Mouse (Mus musculus) liver, embryonic 16.5 days (tissue): ENCODE results near the gene Lrp1. TPM values are rescaled to one million over a fixed set of nuclear protein-coding genes. Genes with fewer than 3 reads are reported as not detected.

Experiments
- ATAC-seq: fragments of 200-750 bp; cut with Nextera tagmentation; 2 replicates; pipeline ENCODE4 v1.8.0; 2017; ENCODE audit warnings: low read depth, mild to moderate bottlenecking, moderate number of reproducible peaks, moderate library complexity
- H3K27ac ChIP-seq: fragments of 300-500 bp; sonication (generic); 2 replicates; pipeline ENCODE4 v1.5.1; 2014; ENCODE audit warnings: mild to moderate bottlenecking, low read length
- H3K27me3 ChIP-seq: fragments of 300-500 bp; sonication (generic); 2 replicates; pipeline ENCODE4 v1.6.1; 2014; ENCODE audit warnings: low read depth, low read length, mixed read lengths; ENCODE audit not compliant: control insufficient read depth, insufficient read depth
- H3K36me3 ChIP-seq: fragments of 300-500 bp; sonication (generic); 2 replicates; pipeline ENCODE4 v1.6.1; 2014; ENCODE audit warnings: mild to moderate bottlenecking; ENCODE audit not compliant: control insufficient read depth, insufficient read depth
- H3K4me1 ChIP-seq: fragments of 300-500 bp; sonication (generic); 2 replicates; pipeline ENCODE4 v1.6.1; 2014; ENCODE audit warnings: low read depth, low read length, mixed read lengths; ENCODE audit not compliant: control insufficient read depth
- H3K4me2 ChIP-seq: fragments of 300-500 bp; sonication (generic); 2 replicates; pipeline ENCODE4 v1.6.1; 2014; ENCODE audit warnings: low read depth, low read length, mixed read lengths
- H3K4me3 ChIP-seq: fragments of 300-500 bp; sonication (generic); 2 replicates; pipeline ENCODE4 v1.5.1; 2014; ENCODE audit warnings: low read depth, mild to moderate bottlenecking, low read length
- H3K9ac ChIP-seq: fragments of 300-500 bp; sonication (generic); 2 replicates; pipeline ENCODE4 v1.6.1; 2014; ENCODE audit warnings: low read depth, low read length
- H3K9me3 ChIP-seq: fragments of 300-500 bp; sonication (generic); replicated peaks from 2 replicates; pipeline ENCODE4 v1.6.1; 2016; ENCODE audit warnings: low read length; ENCODE audit not compliant: control insufficient read depth
- WGBS: fragments of 180-500 bp; shearing (Covaris S2); extraction: QIAGEN DNeasy Blood & Tissue Kit; methylation state at CpG from one replicate; pipeline ENCODE4 v1.1.7; 2014; ENCODE audit not compliant: insufficient replicate concordance; 5-methylcytosine and 5-hydroxymethylcytosine counted together
- polyA plus RNA-seq: library from polyadenylated mRNA; unstranded; fragments of >200 nt; fragmentation: Nextera tagmentation; extraction: Ambion mirVana; gene quantifications from 2 replicates; pipeline ENCODE4 v1.2.1, GENCODE M21; 2015

Lrp1 gene
- polyA plus RNA-seq, 1 experiment from 2014 or later = 36.3 TPM

- no peaks in the 10 kb centered on the region for H3K9me3 ChIP-seq
- H3K36me3 ChIP-seq = no peaks in the 10 kb centered on the region
- no peak overlapping the region for H3K27ac ChIP-seq
- WGBS = under 1% methylated on average over 26 of the region's 26 CpGs
- peak overlapping the region; percentile 30 for H3K4me3 ChIP-seq
- peaks cover 84% of the 10 kb centered on the region for H3K27me3 ChIP-seq
- peak; percentile 19; the same call in 1 of the 2 replicates for ATAC-seq
- no peak overlapping the region for H3K9ac ChIP-seq
- H3K4me2 ChIP-seq = peak overlapping the region; percentile 42
- peaks cover 11% of the 10 kb centered on the region for H3K4me1 ChIP-seq
Measured at GRCm38 (mm10) chr10:127526681-127527080, 94.3 kb downstream of the Lrp1 start.

- 1% methylated on average over 26 of the region's 26 CpGs for WGBS
- peaks cover 12% of the 10 kb centered on the region for H3K4me1 ChIP-seq
- ATAC-seq = no peak
- H3K9ac ChIP-seq = no peak overlapping the region
- no peaks in the 10 kb centered on the region for H3K9me3 ChIP-seq
- no peaks in the 10 kb centered on the region for H3K36me3 ChIP-seq
- no peak overlapping the region for H3K27ac ChIP-seq
- peaks cover 78% of the 10 kb centered on the region for H3K27me3 ChIP-seq
- peak overlapping the region; percentile 30 for H3K4me3 ChIP-seq
- H3K4me2 ChIP-seq = peak overlapping the region; percentile 42
Measured at GRCm38 (mm10) chr10:127526048-127526447, 94.9 kb downstream of the Lrp1 start.

GRCm38 (mm10) chr10:127524646-127525255, 96.2 kb downstream of the Lrp1 start:
- WGBS = 6% methylated on average over 23 of the region's 23 CpGs
- H3K4me1 ChIP-seq = peaks cover 25% of the 10 kb centered on the region

GRCm38 (mm10) chr10:127522088-127522581, 98.8 kb downstream of the Lrp1 start, which contains the start of gene Shmt2:
Shmt2 (minus strand) TSS chr10:127522444.
- peak within 1 kb of the TSS; percentile 90 for H3K27ac ChIP-seq
- peak within 1 kb of the TSS; percentile 79 for H3K9ac ChIP-seq
- peaks cover 39% of the 10 kb centered on the region for H3K27me3 ChIP-seq
- H3K4me3 ChIP-seq = peak within 1 kb of the TSS; percentile 72
- H3K4me1 ChIP-seq = peaks cover 31% of the 10 kb centered on the region
- ATAC-seq = peak; percentile 47
- no peaks in the 10 kb centered on the region for H3K9me3 ChIP-seq
- WGBS = under 1% methylated on average over 21 of the region's 21 CpGs
- H3K4me2 ChIP-seq = peak within 1 kb of the TSS; percentile 80
- peaks cover 36% of the 10 kb centered on the region for H3K36me3 ChIP-seq

More at GRCm38 (mm10) chr10:127524646-127525255, 96.2 kb downstream of the Lrp1 start:
- Histone ChIP-seq H3K27me3 (peaks cover 65% of the 10 kb centered on the region), H3K9ac (no peak overlapping the region), H3K4me2 (no peak overlapping the region), H3K9me3 (no peaks in the 10 kb centered on the region), H3K36me3 (peaks cover 10% of the 10 kb centered on the region), H3K4me3 (no peak overlapping the region), H3K27ac (no peak overlapping the region)
- ATAC-seq = no peak

GRCm38 (mm10) chr10:127521611-127522080, 99.3 kb downstream of the Lrp1 start:
- Histone ChIP-seq H3K4me1 (peaks cover 33% of the 10 kb centered on the region), H3K36me3 (peaks cover 36% of the 10 kb centered on the region), H3K9me3 (no peaks in the 10 kb centered on the region), H3K4me3 (peak overlapping the region; percentile 72), H3K27ac (peak overlapping the region; percentile 90), H3K9ac (peak overlapping the region; percentile 79), H3K27me3 (peaks cover 34% of the 10 kb centered on the region), H3K4me2 (peak overlapping the region; percentile 80)
- 2% methylated on average over 12 of the region's 12 CpGs for WGBS
- peak; percentile 65 for ATAC-seq

- peak overlapping the region; percentile 79 for H3K9ac ChIP-seq
- WGBS = 68% methylated on average over 20 of the region's 20 CpGs
- no peaks in the 10 kb centered on the region for H3K9me3 ChIP-seq
- H3K4me1 ChIP-seq = peaks cover 35% of the 10 kb centered on the region
- ATAC-seq = peak; percentile 17
- peak overlapping the region; percentile 90 for H3K27ac ChIP-seq
- peaks cover 26% of the 10 kb centered on the region for H3K27me3 ChIP-seq
- peak overlapping the region; percentile 80 for H3K4me2 ChIP-seq
- H3K4me3 ChIP-seq = peak overlapping the region; percentile 72
- H3K36me3 ChIP-seq = peaks cover 36% of the 10 kb centered on the region
Measured at GRCm38 (mm10) chr10:127520714-127521357, 100.1 kb downstream of the Lrp1 start.

GRCm38 (mm10) chr10:127519903-127520713, 100.8 kb downstream of the Lrp1 start:
- peaks cover 23% of the 10 kb centered on the region for H3K27me3 ChIP-seq
- H3K27ac ChIP-seq = peak overlapping the region; percentile 90
- peaks cover 36% of the 10 kb centered on the region for H3K36me3 ChIP-seq
- H3K9ac ChIP-seq = peak overlapping the region; percentile 79
- 85% methylated on average over 37 of the region's 37 CpGs for WGBS
- no peaks in the 10 kb centered on the region for H3K9me3 ChIP-seq
- peak overlapping the region; percentile 80 for H3K4me2 ChIP-seq
- peak overlapping the region; percentile 72 for H3K4me3 ChIP-seq
- ATAC-seq = no peak
- H3K4me1 ChIP-seq = peaks cover 42% of the 10 kb centered on the region

- no peak for ATAC-seq
- Histone ChIP-seq H3K9me3 (no peaks in the 10 kb centered on the region), H3K4me2 (no peak overlapping the region), H3K9ac (no peak overlapping the region), H3K36me3 (peaks cover 36% of the 10 kb centered on the region), H3K4me3 (no peak overlapping the region), H3K27ac (no peak overlapping the region), H3K27me3 (peaks cover 19% of the 10 kb centered on the region), H3K4me1 (peaks cover 52% of the 10 kb centered on the region)
- 91% methylated on average over 26 of the region's 26 CpGs for WGBS
Measured at GRCm38 (mm10) chr10:127519041-127519701, 101.8 kb downstream of the Lrp1 start.
